Mouse (Mus musculus): Measurements from ENCODE around the gene Iqgap1. TPM values are rescaled to one million over a fixed set of nuclear protein-coding genes. Genes with fewer than 3 reads are reported as not detected.

The Iqgap1 gene
- total RNA-seq, 2 experiments from 2014 or later = 40.5 to 43.2 TPM

GRCm38 (mm10) chr7:80687721-80688555 is 137.8 kb downstream of the Iqgap1 start:
- intact Hi-C loops (cut with DNase I) = loop anchor here (5.0 kb wide), 2 partner anchors 51 to 301 kb away; partner anchors contain the start of gene Fes
- peak; percentile 68 to 81 for DNase-seq

GRCm38 (mm10) chr7:80685639-80686038 is 140.1 kb downstream of the Iqgap1 start:
- intact Hi-C loops (cut with DNase I) = loop anchor here (5.0 kb wide), 2 partner anchors 48 to 298 kb away; partner anchors contain the start of gene Fes
- DNase-seq = no peak

GRCm38 (mm10) chr7:80682630-80683029 is 143.1 kb downstream of the Iqgap1 start:
- no peak for DNase-seq
- intact Hi-C loops (cut with DNase I) = no loop called here

GRCm38 (mm10) chr7:80680218-80680847 is 145.4 kb downstream of the Iqgap1 start:
- no peak for DNase-seq
- intact Hi-C loops (cut with DNase I) = no loop called here

- intact Hi-C loops (cut with DNase I) = no loop called here
Measured at GRCm38 (mm10) chr7:80672323-80672722, 153.5 kb downstream of the Iqgap1 start.

GRCm38 (mm10) chr7:80670889-80671288 is 154.9 kb downstream of the Iqgap1 start:
- intact Hi-C loops (cut with DNase I) = no loop called here
- DNase-seq = no peak

More at GRCm38 (mm10) chr7:80672323-80672722, 153.5 kb downstream of the Iqgap1 start:
- DNase-seq = no peak

GRCm38 (mm10) chr7:80667190-80667589 is 158.6 kb downstream of the Iqgap1 start:
- intact Hi-C loops (cut with DNase I) = no loop called here
- DNase-seq = no peak

GRCm38 (mm10) chr7:80666198-80666915 is 159.4 kb downstream of the Iqgap1 start:
- DNase-seq = no peak
- intact Hi-C loops (cut with DNase I) = no loop called here

Other genes starting within 250 kb of the Iqgap1 start
- 10 to 100 TPM; 12.6 to 14.0 TPM for gene Crtc3, start 137.1 kb downstream of the Iqgap1 start, total RNA-seq (2021)
- gene Zscan2, start 34.9 kb upstream of the Iqgap1 start, total RNA-seq (2021) = 1 to 10 TPM; 5.5 to 5.7 TPM
- gene Wdr73, start 75.3 kb upstream of the Iqgap1 start, total RNA-seq (2021) = 1 to 10 TPM; 5.1 to 5.6 TPM
- 1 to 10 TPM; 5.9 to 8.8 TPM for gene Nmb, start 79.1 kb upstream of the Iqgap1 start, total RNA-seq (2021)
- 10 to 100 TPM; 51.2 to 52.2 TPM for gene Sec11a, start 121.8 kb upstream of the Iqgap1 start, total RNA-seq (2021)
- 10 to 100 TPM; 14.3 to 16.4 TPM for gene Zfp592, start 167.7 kb upstream of the Iqgap1 start, total RNA-seq (2021)
- gene Alpk3, start 231.6 kb upstream of the Iqgap1 start, total RNA-seq (2021) = 100 to 1,000 TPM; 107 to 112 TPM